Mouse (Mus musculus) heart, embryonic 15.5 days (tissue): Measurements from ENCODE around the gene Gm15155. TPM values are rescaled to one million over a fixed set of nuclear protein-coding genes. Genes with fewer than 3 reads are reported as not detected.
"Not testable (repeated sequence)": the region's sequence is repeated elsewhere in the genome, so short reads cannot be mapped to it uniquely, and the experiment has no call there.

Experiments
- ATAC-seq: fragments of 200-750 bp; cut with Nextera tagmentation; replicated peaks from 2 replicates; pipeline ENCODE4 v1.8.0; 2017; ENCODE audit warnings: low read depth, moderate TSS enrichment; ENCODE audit not compliant: insufficient number of reproducible peaks, insufficient read depth, low FRiP score
- H3K27ac ChIP-seq: fragments of 300-500 bp; sonication (generic); 2 replicates; pipeline ENCODE4 v1.5.1; 2015; ENCODE audit warnings: mild to moderate bottlenecking, inconsistent platforms
- H3K27me3 ChIP-seq: fragments of 300-500 bp; sonication (generic); 2 replicates; pipeline ENCODE4 v1.6.1; 2015; ENCODE audit warnings: inconsistent platforms
- H3K36me3 ChIP-seq: fragments of 300-500 bp; sonication (generic); 2 replicates; pipeline ENCODE4 v1.6.1; 2015; ENCODE audit warnings: mild to moderate bottlenecking, inconsistent platforms
- H3K4me1 ChIP-seq: fragments of 300-500 bp; sonication (generic); replicated peaks from 2 replicates; pipeline ENCODE4 v1.6.1; 2015; ENCODE audit warnings: inconsistent platforms
- H3K4me2 ChIP-seq: fragments of 300-500 bp; sonication (generic); 2 replicates; pipeline ENCODE4 v1.6.1; 2015; ENCODE audit warnings: inconsistent platforms, mild to moderate bottlenecking, moderate library complexity
- H3K4me3 ChIP-seq: fragments of 300-500 bp; sonication (generic); 2 replicates; pipeline ENCODE4 v1.5.1; 2015; ENCODE audit warnings: mild to moderate bottlenecking, inconsistent platforms
- H3K9ac ChIP-seq: fragments of 300-500 bp; sonication (generic); 2 replicates; pipeline ENCODE4 v1.6.1; 2015; ENCODE audit warnings: mild to moderate bottlenecking, inconsistent platforms
- H3K9me3 ChIP-seq: fragments of 300-500 bp; sonication (generic); replicated peaks from 2 replicates; pipeline ENCODE4 v1.6.1; 2016; ENCODE audit warnings: inconsistent platforms
- WGBS: fragments of 180-500 bp; shearing (Covaris S2); methylation state at CpG from one replicate; pipeline ENCODE4 v1.1.7; 2015; ENCODE audit warnings: mixed read lengths; 5-methylcytosine and 5-hydroxymethylcytosine counted together
- polyA plus RNA-seq: library from polyadenylated mRNA; unstranded; fragments of >200 nt; fragmentation: Nextera tagmentation; extraction: Ambion mirVana; gene quantifications from 2 replicates; pipeline ENCODE4 v1.2.1, GENCODE M21; 2015

The Gm15155 gene
- polyA plus RNA-seq, 1 experiment from 2014 or later = not detected

DNA sequence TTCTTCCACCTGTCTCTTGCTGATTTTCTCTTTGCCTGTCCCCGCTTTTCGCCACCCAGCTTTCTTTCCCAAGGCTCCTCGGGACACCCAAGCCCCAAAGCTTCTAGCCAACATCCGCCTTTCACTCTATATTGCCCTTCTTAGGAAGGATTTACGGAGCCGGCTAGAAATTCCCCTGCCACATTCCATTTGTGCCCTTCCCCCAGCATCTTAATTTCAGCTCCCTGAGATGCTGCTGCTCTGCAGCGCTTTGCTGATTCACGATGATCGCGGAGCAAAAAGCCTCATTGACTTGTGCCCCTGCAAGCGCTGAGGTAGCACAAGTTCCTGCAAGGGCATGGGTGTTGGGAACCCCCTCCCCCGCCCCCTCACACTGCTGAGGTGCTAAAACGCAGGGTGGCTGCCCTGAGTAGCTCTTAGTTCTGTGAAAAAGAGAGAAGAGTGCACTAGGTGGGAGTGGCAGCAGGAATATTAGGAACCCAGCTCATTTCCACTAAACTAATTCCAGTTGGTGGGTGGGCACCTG, 1.2 kb downstream of the Gm15155 start:
- H3K9me3 ChIP-seq = no peaks in the 10 kb centered on the region
- peaks cover 39% of the 10 kb centered on the region for H3K27me3 ChIP-seq
- H3K4me1 ChIP-seq = peaks cover 18% of the 10 kb centered on the region
- peak overlapping the region; percentile 40 for H3K4me2 ChIP-seq
- no peak overlapping the region for H3K27ac ChIP-seq
- ATAC-seq = no peak
- peak overlapping the region; percentile 17; the same call in 1 of the 2 replicates for H3K4me3 ChIP-seq
- H3K36me3 ChIP-seq = no peaks in the 10 kb centered on the region
- H3K9ac ChIP-seq = no peak overlapping the region
- 13% methylated on average over 13 of the region's 13 CpGs for WGBS

DNA sequence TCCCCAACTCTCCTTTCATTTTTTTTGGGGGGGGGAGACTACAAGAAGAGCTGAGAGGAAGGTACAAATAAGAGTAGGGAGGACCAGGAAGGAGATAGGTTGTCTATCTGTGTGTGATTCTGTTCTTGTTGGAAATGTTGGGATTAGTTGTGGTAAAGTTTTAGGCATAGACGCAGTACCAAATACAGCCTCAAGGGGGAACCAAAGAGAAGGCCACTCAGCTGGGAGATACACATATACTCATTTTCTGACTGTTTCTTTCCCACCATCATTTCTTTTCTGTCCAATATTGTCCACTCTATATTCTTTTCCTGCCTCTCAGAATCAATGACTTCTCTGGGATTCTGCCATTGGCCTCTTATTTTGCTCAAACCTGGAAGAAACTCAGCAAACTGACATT, 19.4 kb downstream of the Gm15155 start:
- no peak overlapping the region for H3K4me2 ChIP-seq
- H3K4me1 ChIP-seq = no peaks in the 10 kb centered on the region
- H3K36me3 ChIP-seq = no peaks in the 10 kb centered on the region
- no peak overlapping the region for H3K9ac ChIP-seq
- H3K27me3 ChIP-seq = no peaks in the 10 kb centered on the region
- no peak overlapping the region for H3K4me3 ChIP-seq
- H3K9me3 ChIP-seq = no peaks in the 10 kb centered on the region
- WGBS = 4% methylated on average over 1 of the region's 1 CpGs
- H3K27ac ChIP-seq = no peak overlapping the region
- ATAC-seq = no peak

- no peaks in the 10 kb centered on the region for H3K4me1 ChIP-seq
- no peak overlapping the region for H3K4me2 ChIP-seq
- no peaks in the 10 kb centered on the region for H3K27me3 ChIP-seq
- H3K27ac ChIP-seq = no peak overlapping the region
- H3K36me3 ChIP-seq = no peaks in the 10 kb centered on the region
- no peak overlapping the region for H3K9ac ChIP-seq
- H3K4me3 ChIP-seq = no peak overlapping the region
- no peaks in the 10 kb centered on the region for H3K9me3 ChIP-seq
- WGBS = 74% methylated on average over 3 of the region's 3 CpGs
- no peak for ATAC-seq
These were observed 21.4 kb downstream of the Gm15155 start for GRCm38 (mm10) chrX:155645975-155646374.

DNA sequence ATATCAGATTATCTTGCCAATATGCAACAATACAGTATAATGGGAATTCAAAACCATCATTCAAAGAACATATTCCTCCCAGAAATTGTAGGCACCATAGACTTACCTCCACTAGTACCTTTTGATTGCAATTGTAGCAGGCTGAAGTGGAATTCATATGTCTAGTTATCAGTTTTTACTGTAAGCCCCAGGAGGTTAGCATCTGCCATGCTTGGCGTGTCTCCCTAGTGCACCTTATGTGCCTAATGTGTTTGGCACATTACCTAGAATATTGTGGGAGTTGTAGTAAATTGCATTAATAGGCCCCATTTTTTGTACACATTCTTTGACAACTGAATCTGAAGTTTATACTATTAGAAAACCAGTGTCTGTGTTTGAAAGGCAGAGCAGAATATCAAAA, 33.4 kb downstream of the Gm15155 start:
- WGBS = 76% methylated on average over 1 of the region's 1 CpGs
- Histone ChIP-seq H3K9ac (no peak overlapping the region), H3K4me3 (no peak overlapping the region), H3K9me3 (no peaks in the 10 kb centered on the region), H3K4me1 (no peaks in the 10 kb centered on the region), H3K4me2 (no peak overlapping the region), H3K36me3 (no peaks in the 10 kb centered on the region), H3K27ac (no peak overlapping the region), H3K27me3 (no peaks in the 10 kb centered on the region)
- ATAC-seq = no peak

DNA sequence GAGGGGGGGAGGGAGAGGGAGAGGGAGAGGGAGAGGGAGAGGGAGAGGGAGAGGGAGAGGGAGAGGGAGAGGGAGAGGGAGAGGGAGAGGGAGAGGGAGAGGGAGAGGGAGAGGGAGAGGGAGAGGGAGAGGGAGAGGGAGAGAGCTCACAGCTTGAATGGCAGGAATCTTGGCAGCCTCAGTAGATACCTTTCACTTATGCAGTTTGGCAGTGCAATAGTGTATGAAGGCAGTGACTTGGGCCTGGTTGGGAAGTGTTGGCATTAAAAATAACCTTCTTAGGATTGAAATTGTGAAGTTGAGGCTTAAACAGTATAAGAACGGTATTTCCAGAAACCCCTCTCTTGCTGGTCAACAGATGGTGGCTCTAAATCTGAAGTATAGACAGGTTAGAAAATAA, 65.9 kb downstream of the Gm15155 start:
- not testable (repeated sequence) for ATAC-seq, H3K4me1 ChIP-seq, H3K27ac ChIP-seq, H3K4me3 ChIP-seq, H3K36me3 ChIP-seq, H3K27me3 ChIP-seq, H3K9ac ChIP-seq, H3K4me2 ChIP-seq, H3K9me3 ChIP-seq
- 83% methylated on average over 1 of the region's 1 CpGs for WGBS

DNA sequence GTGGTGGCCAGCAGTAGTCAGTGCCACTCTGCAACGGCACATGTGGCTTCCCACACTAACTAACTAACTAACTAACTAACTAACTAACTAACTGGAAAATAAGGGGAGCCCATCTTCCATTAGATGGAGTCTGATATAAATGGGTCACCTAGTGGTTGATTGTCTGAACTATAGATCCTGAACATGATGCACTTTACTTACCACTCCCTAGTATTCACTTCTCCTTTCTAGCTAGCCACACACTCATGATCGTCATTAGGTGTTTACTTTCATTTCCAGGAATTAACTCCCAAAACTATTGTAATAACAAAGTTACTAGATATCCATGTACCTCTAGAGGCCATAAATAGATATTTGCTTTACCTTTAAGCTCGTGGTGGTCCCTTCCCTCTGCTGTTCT, 99.6 kb downstream of the Gm15155 start:
- 71% methylated on average over 3 of the region's 3 CpGs for WGBS
- Histone ChIP-seq H3K4me2 (no peak overlapping the region), H3K4me1 (no peaks in the 10 kb centered on the region), H3K4me3 (no peak overlapping the region), H3K27me3 (no peaks in the 10 kb centered on the region), H3K9ac (no peak overlapping the region), H3K36me3 (no peaks in the 10 kb centered on the region), H3K9me3 (no peaks in the 10 kb centered on the region), H3K27ac (no peak overlapping the region)
- no peak for ATAC-seq

DNA sequence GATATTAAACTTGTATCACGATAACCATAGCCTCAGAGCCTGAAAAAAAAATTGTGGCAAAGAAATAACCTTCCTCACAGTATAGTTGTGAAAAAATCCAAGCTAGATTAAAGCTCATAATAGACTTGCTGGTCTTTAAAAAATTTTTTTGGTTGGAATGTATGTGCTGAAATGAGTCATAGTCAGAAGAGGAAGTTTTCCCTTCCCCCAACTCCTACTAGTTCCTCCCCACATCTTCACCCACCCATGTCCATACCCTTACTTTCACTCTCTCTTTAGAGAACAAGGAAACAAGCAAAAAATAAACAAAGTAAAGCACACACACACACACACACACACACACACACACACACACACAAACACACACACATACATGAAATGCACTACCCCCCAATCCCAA, 103.8 kb downstream of the Gm15155 start:
- H3K4me2 ChIP-seq = no peak overlapping the region
- no peaks in the 10 kb centered on the region for H3K4me1 ChIP-seq
- H3K4me3 ChIP-seq = no peak overlapping the region
- no peaks in the 10 kb centered on the region for H3K9me3 ChIP-seq
- 38% methylated on average over 1 of the region's 1 CpGs for WGBS
- H3K27me3 ChIP-seq = no peaks in the 10 kb centered on the region
- H3K36me3 ChIP-seq = no peaks in the 10 kb centered on the region
- ATAC-seq = no peak
- H3K9ac ChIP-seq = no peak overlapping the region
- no peak overlapping the region for H3K27ac ChIP-seq

- Histone ChIP-seq H3K4me2 (no peak overlapping the region), H3K27ac (no peak overlapping the region), H3K36me3 (no peaks in the 10 kb centered on the region), H3K4me3 (no peak overlapping the region), H3K4me1 (no peaks in the 10 kb centered on the region), H3K27me3 (no peaks in the 10 kb centered on the region), H3K9me3 (no peaks in the 10 kb centered on the region), H3K9ac (no peak overlapping the region)
- ATAC-seq = no peak
- 48% methylated on average over 1 of the region's 1 CpGs for WGBS
These were observed 263.6 kb downstream of the Gm15155 start for GRCm38 (mm10) chrX:155888118-155888517.

- Histone ChIP-seq H3K27ac (no peak overlapping the region), H3K27me3 (no peaks in the 10 kb centered on the region), H3K36me3 (no peaks in the 10 kb centered on the region), H3K9ac (no peak overlapping the region), H3K4me2 (no peak overlapping the region), H3K4me3 (no peak overlapping the region), H3K9me3 (no peaks in the 10 kb centered on the region), H3K4me1 (no peaks in the 10 kb centered on the region)
- WGBS = 83% methylated on average over 1 of the region's 1 CpGs
- ATAC-seq = no peak
These were observed 275.5 kb downstream of the Gm15155 start for GRCm38 (mm10) chrX:155900040-155900439.

- H3K36me3 ChIP-seq = no peaks in the 10 kb centered on the region
- no peaks in the 10 kb centered on the region for H3K27me3 ChIP-seq
- H3K4me1 ChIP-seq = no peaks in the 10 kb centered on the region
- no peak overlapping the region for H3K4me3 ChIP-seq
- no peak overlapping the region for H3K4me2 ChIP-seq
- H3K9ac ChIP-seq = no peak overlapping the region
- H3K27ac ChIP-seq = no peak overlapping the region
- ATAC-seq = no peak
- no peaks in the 10 kb centered on the region for H3K9me3 ChIP-seq
These were observed 277.2 kb downstream of the Gm15155 start for GRCm38 (mm10) chrX:155901742-155902141.

- Histone ChIP-seq H3K4me1 (no peaks in the 10 kb centered on the region), H3K9ac (no peak overlapping the region), H3K27ac (no peak overlapping the region), H3K4me3 (no peak overlapping the region), H3K36me3 (no peaks in the 10 kb centered on the region), H3K4me2 (no peak overlapping the region), H3K27me3 (no peaks in the 10 kb centered on the region), H3K9me3 (no peaks in the 10 kb centered on the region)
- no peak for ATAC-seq
- 42% methylated on average over 1 of the region's 1 CpGs for WGBS
These were observed 278.6 kb downstream of the Gm15155 start for GRCm38 (mm10) chrX:155903108-155903507.

GRCm38 (mm10) chrX:156009756-156010155, 385.2 kb downstream of the Gm15155 start:
- Histone ChIP-seq H3K4me3 (no peak overlapping the region), H3K4me1 (no peaks in the 10 kb centered on the region), H3K27me3 (no peaks in the 10 kb centered on the region), H3K36me3 (no peaks in the 10 kb centered on the region), H3K9me3 (no peaks in the 10 kb centered on the region), H3K27ac (no peak overlapping the region), H3K9ac (no peak overlapping the region), H3K4me2 (no peak overlapping the region)
- whole genome bisulfite sequencing = 45% methylated on average over 1 of the region's 1 CpGs
- ATAC-seq = no peak
